Mouse (Mus musculus): Measurements from ENCODE around the gene Lrrc28.

DNA sequence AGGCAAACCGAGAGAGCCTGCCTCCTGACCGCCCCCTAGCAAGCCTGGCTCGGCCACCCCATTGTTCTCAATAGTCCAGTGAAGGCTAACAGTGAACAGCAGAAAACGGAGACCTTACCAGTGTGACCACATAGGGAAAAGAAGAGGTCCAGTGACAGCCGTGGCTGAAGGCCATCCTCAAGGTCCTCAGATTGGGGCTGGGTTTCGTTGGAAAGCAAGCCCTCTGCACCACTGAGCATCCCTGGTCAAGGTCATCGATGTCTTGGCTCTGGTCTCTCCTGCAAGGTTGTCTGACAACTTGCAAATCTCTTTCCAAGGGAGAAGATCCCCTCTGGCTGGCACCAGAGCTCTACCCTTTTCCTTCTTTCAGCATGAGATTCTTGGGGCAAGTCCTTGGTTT lies 44.7 kb upstream of the Lrrc28 start:
- TF ChIP-seq POLR2A (IDR thresholded peaks at IDR 0.05; ENCODE audit: borderline replicate concordance, insufficient read depth, low read length) (no peak), CTCF (IDR thresholded peaks at IDR 0.05; ENCODE audit: borderline replicate concordance, insufficient read depth, low read depth, low read length) (no peak)
